Mouse (Mus musculus): ENCODE data around the gene Arfgef2.

DNA sequence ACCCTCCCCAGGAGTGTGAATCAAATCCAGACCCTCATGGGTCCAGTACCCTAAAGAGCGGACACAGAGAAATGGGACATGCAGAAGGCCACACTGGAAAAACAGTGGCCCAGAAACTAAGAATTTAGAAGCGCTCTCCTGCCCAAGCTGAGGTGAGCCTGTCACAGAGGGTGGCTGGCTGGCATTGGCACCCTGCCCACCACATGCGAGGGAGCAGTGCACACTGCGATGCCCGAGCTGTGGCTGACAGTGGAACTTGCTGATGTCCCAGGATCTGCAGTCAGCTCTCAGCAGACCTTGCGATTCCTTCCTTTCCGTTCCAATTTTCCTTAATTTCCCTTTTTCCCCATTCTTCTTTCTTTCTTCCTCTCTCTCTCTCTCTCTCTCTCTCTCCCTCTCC, 79.7 kb downstream of the Arfgef2 start:
- TF ChIP-seq HCFC1 (IDR thresholded peaks at IDR 0.05; ENCODE audit: low read depth, low read length): no peak
- no peak for TF ChIP-seq CTCF (IDR thresholded peaks at IDR 0.05 in 2 of 3, conservative IDR thresholded peaks at IDR 0.05 in 1 of 3; ENCODE audit: control insufficient read depth in 1 of 3, insufficient read depth in 1 of 3, low read depth in 2 of 3, low read length in 3 of 3, poor library complexity in 1 of 3, severe bottlenecking in 1 of 3)
- TF ChIP-seq TCF12 (IDR thresholded peaks at IDR 0.05; ENCODE audit: low read depth, low read length): no peak
- TF ChIP-seq EP300 (IDR thresholded peaks at IDR 0.05; ENCODE audit: low read depth in 1 of 2, low read length in 2 of 2): no peak
- TF ChIP-seq POLR2A (IDR thresholded peaks at IDR 0.05; ENCODE audit: control insufficient read depth in 1 of 2, insufficient read depth in 1 of 2, low read depth in 1 of 2, low read length in 2 of 2, poor library complexity in 1 of 2): no peak
- no peak for TF ChIP-seq MEF2A (IDR thresholded peaks at IDR 0.05; ENCODE audit: extremely low read depth, insufficient replicate concordance, low read depth, low read length, poor library complexity, severe bottlenecking)
- no peak for TF ChIP-seq TBP (IDR thresholded peaks at IDR 0.05; ENCODE audit: low read depth, low read length)
- no peak for TF ChIP-seq MAFK (IDR thresholded peaks at IDR 0.05; ENCODE audit: borderline replicate concordance, low read depth, low read length)
- TF ChIP-seq GATA1 (IDR thresholded peaks at IDR 0.05; ENCODE audit: low read depth, low read length): no peak
- no peak for TF ChIP-seq MAX (IDR thresholded peaks at IDR 0.05; ENCODE audit: low read length)
- TF ChIP-seq USF1 (IDR thresholded peaks at IDR 0.05; ENCODE audit: low read depth, low read length): no peak
- TF ChIP-seq CHD1 (IDR thresholded peaks at IDR 0.05; ENCODE audit: low read depth, low read length): no peak
- TF ChIP-seq NRF1 (IDR thresholded peaks at IDR 0.05; ENCODE audit: insufficient read depth, low read depth, low read length, poor library complexity, severe bottlenecking): no peak
- no peak for TF ChIP-seq UBTF (IDR thresholded peaks at IDR 0.05; ENCODE audit: borderline replicate concordance, insufficient read depth, low read depth, low read length)
